Mouse (Mus musculus): ENCODE measurements around the gene Cdca3. TPM values are rescaled to one million over a fixed set of nuclear protein-coding genes. Genes with fewer than 3 reads are reported as not detected.

Gene Cdca3
- polyA plus RNA-seq, 1 experiment from 2014 or later, result 115 TPM

- 42% methylated on average over 15 of the region's 15 CpGs for WGBS
- Histone ChIP-seq H3K27me3 (replicated peaks) (0 out of 2 replicates have a peak, but pooled peaks cover 6% of the 10 kb centered on the region), H3K4me2 (replicated peaks) (peak within 1 kb of the TSS; percentile 28), H3K4me1 (peaks cover 14% of the 10 kb centered on the region), H3K4me3 (no peak within 1 kb of the TSS), H3K36me3 (peaks cover 8% of the 10 kb centered on the region), H3K27ac (no peak within 1 kb of the TSS), H3K9me3 (no peaks in the 10 kb centered on the region), H3K9ac (peak within 1 kb of the TSS; percentile 38; the same call in 1 of the 2 replicates)
- ATAC-seq (ENCODE audit: low FRiP score, low read depth), result peak; percentile 27; the same call in 1 of the 2 replicates
Measured at GRCm38 (mm10) chr6:124840241-124841167, 11.2 kb downstream of the Cdca3 start, which contains the start of gene Gnb3. Gene Gnb3, minus strand, starts transcription at chr6:124840275.

GRCm38 (mm10) chr6:124847305-124847704 lies 18.0 kb downstream of the Cdca3 start:
- no peak overlapping the region for H3K9ac ChIP-seq
- WGBS, result 9% methylated on average over 9 of the region's 9 CpGs
- H3K4me3 ChIP-seq, result no peak overlapping the region
- no peak overlapping the region for H3K27ac ChIP-seq
- H3K36me3 ChIP-seq, result peaks cover 11% of the 10 kb centered on the region; the same call in 1 of the 2 replicates
- H3K4me2 ChIP-seq (replicated peaks), result 0 out of 2 replicates have a peak overlapping the region, but pooled peaks have one; percentile 17
- no peaks in the 10 kb centered on the region for H3K4me1 ChIP-seq
- no peaks in the 10 kb centered on the region for H3K27me3 ChIP-seq (replicated peaks)
- H3K9me3 ChIP-seq, result no peaks in the 10 kb centered on the region
- ATAC-seq (ENCODE audit: low FRiP score, low read depth), result peak; percentile 89

- Histone ChIP-seq H3K4me3 (no peak overlapping the region), H3K27me3 (replicated peaks) (no peaks in the 10 kb centered on the region), H3K9me3 (no peaks in the 10 kb centered on the region), H3K36me3 (peaks cover 16% of the 10 kb centered on the region), H3K27ac (no peak overlapping the region), H3K4me1 (no peaks in the 10 kb centered on the region), H3K4me2 (replicated peaks) (no peak overlapping the region), H3K9ac (no peak overlapping the region)
- WGBS, result 45% methylated on average over 8 of the region's 8 CpGs
- ATAC-seq (ENCODE audit: low FRiP score, low read depth), result no peak
Measured at GRCm38 (mm10) chr6:124850535-124850934, 21.2 kb downstream of the Cdca3 start.

GRCm38 (mm10) chr6:124854647-124855046 lies 25.3 kb downstream of the Cdca3 start:
- no peak for ATAC-seq (ENCODE audit: low FRiP score, low read depth)
- Histone ChIP-seq H3K36me3 (peaks cover 13% of the 10 kb centered on the region), H3K27ac (no peak overlapping the region), H3K27me3 (replicated peaks) (no peaks in the 10 kb centered on the region), H3K4me3 (no peak overlapping the region), H3K9me3 (no peaks in the 10 kb centered on the region), H3K4me2 (replicated peaks) (no peak overlapping the region), H3K4me1 (peaks cover 27% of the 10 kb centered on the region), H3K9ac (no peak overlapping the region)
- 81% methylated on average over 12 of the region's 12 CpGs for WGBS

GRCm38 (mm10) chr6:124856321-124856720 lies 27.0 kb downstream of the Cdca3 start:
- ATAC-seq (ENCODE audit: low FRiP score, low read depth), result peak; percentile 62
- Histone ChIP-seq H3K27me3 (replicated peaks) (no peaks in the 10 kb centered on the region), H3K27ac (peak overlapping the region; percentile 95), H3K9me3 (no peaks in the 10 kb centered on the region), H3K4me1 (peaks cover 42% of the 10 kb centered on the region), H3K4me2 (replicated peaks) (peak overlapping the region; percentile 87), H3K36me3 (peaks cover 8% of the 10 kb centered on the region; the same call in 1 of the 2 replicates), H3K4me3 (peak overlapping the region; percentile 75), H3K9ac (peak overlapping the region; percentile 94)
- WGBS, result 9% methylated on average over 14 of the region's 14 CpGs

GRCm38 (mm10) chr6:124856916-124857839 lies 27.8 kb downstream of the Cdca3 start, which contains the start of gene P3h3:
Gene P3h3, minus strand, starts transcription at chr6:124857752.
- Histone ChIP-seq H3K9ac (peak within 1 kb of the TSS; percentile 94), H3K36me3 (peaks cover 8% of the 10 kb centered on the region; the same call in 1 of the 2 replicates), H3K27ac (peak within 1 kb of the TSS; percentile 95), H3K4me3 (peak within 1 kb of the TSS; percentile 75), H3K27me3 (replicated peaks) (no peaks in the 10 kb centered on the region), H3K4me2 (replicated peaks) (peak within 1 kb of the TSS; percentile 87), H3K9me3 (no peaks in the 10 kb centered on the region), H3K4me1 (peaks cover 51% of the 10 kb centered on the region)
- WGBS, result under 1% methylated on average over 85 of the region's 86 CpGs
- peak; percentile 88 for ATAC-seq (ENCODE audit: low FRiP score, low read depth)

- Histone ChIP-seq H3K27ac (peak overlapping the region; percentile 95; the same call in 1 of the 2 replicates), H3K4me3 (peak overlapping the region; percentile 75), H3K27me3 (replicated peaks) (no peaks in the 10 kb centered on the region), H3K4me1 (peaks cover 59% of the 10 kb centered on the region), H3K4me2 (replicated peaks) (peak overlapping the region; percentile 87), H3K36me3 (peaks cover 4% of the 10 kb centered on the region; the same call in 1 of the 2 replicates), H3K9me3 (no peaks in the 10 kb centered on the region), H3K9ac (peak overlapping the region; percentile 94)
- WGBS, result 24% methylated on average over 26 of the region's 26 CpGs
- ATAC-seq (ENCODE audit: low FRiP score, low read depth), result no peak
Measured at GRCm38 (mm10) chr6:124857840-124858530, 28.6 kb downstream of the Cdca3 start.

- H3K4me3 ChIP-seq, result no peak overlapping the region
- H3K9ac ChIP-seq, result no peak overlapping the region; the same call in 1 of the 2 replicates
- peaks cover 62% of the 10 kb centered on the region for H3K4me1 ChIP-seq
- no peak overlapping the region for H3K27ac ChIP-seq
- WGBS, result 78% methylated on average over 26 of the region's 28 CpGs
- no peaks in the 10 kb centered on the region for H3K27me3 ChIP-seq (replicated peaks)
- no peak for ATAC-seq (ENCODE audit: low FRiP score, low read depth)
- peak overlapping the region; percentile 87 for H3K4me2 ChIP-seq (replicated peaks)
- 0 out of 2 replicates have a peak, but pooled peaks cover under 1% of the 10 kb centered on the region for H3K36me3 ChIP-seq
- no peaks in the 10 kb centered on the region for H3K9me3 ChIP-seq
Measured at GRCm38 (mm10) chr6:124858561-124859318, 29.4 kb downstream of the Cdca3 start.

- H3K36me3 ChIP-seq, result no peaks in the 10 kb centered on the region
- no peak overlapping the region for H3K4me3 ChIP-seq
- no peak for ATAC-seq (ENCODE audit: low FRiP score, low read depth)
Measured at GRCm38 (mm10) chr6:124859725-124860124, 30.4 kb downstream of the Cdca3 start.

GRCm38 (mm10) chr6:124860511-124860910 lies 31.2 kb downstream of the Cdca3 start:
- WGBS, result 86% methylated on average over 9 of the region's 9 CpGs

More at GRCm38 (mm10) chr6:124859725-124860124, 30.4 kb downstream of the Cdca3 start:
- peak overlapping the region; percentile 88 for H3K4me2 ChIP-seq (replicated peaks)
- no peaks in the 10 kb centered on the region for H3K9me3 ChIP-seq
- H3K27me3 ChIP-seq (replicated peaks), result no peaks in the 10 kb centered on the region
- peak overlapping the region; percentile 22; the same call in 1 of the 2 replicates for H3K9ac ChIP-seq
- H3K4me1 ChIP-seq, result peaks cover 71% of the 10 kb centered on the region
- H3K27ac ChIP-seq, result 0 out of 2 replicates have a peak overlapping the region, but pooled peaks have one; percentile 2
- 13% methylated on average over 12 of the region's 12 CpGs for WGBS

More at GRCm38 (mm10) chr6:124860511-124860910, 31.2 kb downstream of the Cdca3 start:
- H3K4me2 ChIP-seq (replicated peaks), result peak overlapping the region; percentile 88
- no peaks in the 10 kb centered on the region for H3K9me3 ChIP-seq
- no peaks in the 10 kb centered on the region for H3K27me3 ChIP-seq (replicated peaks)
- H3K9ac ChIP-seq, result peak overlapping the region; percentile 22
- 0 out of 2 replicates have a peak overlapping the region, but pooled peaks have one; percentile 2 for H3K27ac ChIP-seq
- peaks cover 74% of the 10 kb centered on the region for H3K4me1 ChIP-seq
- no peak overlapping the region for H3K4me3 ChIP-seq
- no peak for ATAC-seq (ENCODE audit: low FRiP score, low read depth)
- no peaks in the 10 kb centered on the region for H3K36me3 ChIP-seq
